Mouse (Mus musculus) neural tube, embryonic 11.5 days (tissue): ENCODE data around the gene Ikzf4. TPM values are rescaled to one million over a fixed set of nuclear protein-coding genes. Genes with fewer than 3 reads are reported as not detected.

Source experiments
- ATAC-seq: fragments of 200-750 bp; cut with Nextera tagmentation; 2 replicates; pipeline ENCODE4 v1.8.0; 2017; ENCODE audit warnings: moderate number of reproducible peaks, mild to moderate bottlenecking, moderate TSS enrichment, moderate library complexity; ENCODE audit not compliant: insufficient read depth, low FRiP score, low TSS enrichment
- DNase-seq: peaks from one replicate; pipeline ENCODE4 v3.0.0-alpha.2; 2015; ENCODE audit warnings: low spot score
- H3K27ac ChIP-seq: fragments of 300-500 bp; sonication (generic); 2 replicates; pipeline ENCODE4 v1.5.1; 2014; ENCODE audit warnings: low read depth, mild to moderate bottlenecking, low read length
- H3K27me3 ChIP-seq: fragments of 300-500 bp; sonication (generic); 2 replicates; pipeline ENCODE4 v1.6.1; 2014; ENCODE audit warnings: mild to moderate bottlenecking, low read length, mixed read lengths; ENCODE audit not compliant: control insufficient read depth, insufficient read depth
- H3K36me3 ChIP-seq: fragments of 300-500 bp; sonication (generic); 2 replicates; pipeline ENCODE4 v1.6.1; 2014; ENCODE audit warnings: mild to moderate bottlenecking, low read length, moderate library complexity, mixed read lengths; ENCODE audit not compliant: control insufficient read depth, insufficient read depth
- H3K4me1 ChIP-seq: fragments of 300-500 bp; sonication (generic); 2 replicates; pipeline ENCODE4 v1.6.1; 2014; ENCODE audit warnings: low read length, mixed read lengths; ENCODE audit not compliant: control insufficient read depth, insufficient read depth
- H3K4me2 ChIP-seq: fragments of 300-500 bp; sonication (generic); 2 replicates; pipeline ENCODE4 v1.6.1; 2014; ENCODE audit warnings: low read depth, mild to moderate bottlenecking, moderate library complexity
- H3K4me3 ChIP-seq: fragments of 300-500 bp; sonication (generic); 2 replicates; pipeline ENCODE4 v1.5.1; 2014; ENCODE audit warnings: low read depth, low read length
- H3K9ac ChIP-seq: fragments of 300-500 bp; sonication (generic); 2 replicates; pipeline ENCODE4 v1.6.1; 2014; ENCODE audit warnings: mild to moderate bottlenecking, low read length
- H3K9me3 ChIP-seq: fragments of 300-500 bp; sonication (generic); 2 replicates; pipeline ENCODE4 v1.6.1; 2016; ENCODE audit warnings: low read length; ENCODE audit not compliant: control insufficient read depth
- WGBS: fragments of 180-500 bp; shearing (Covaris S2); extraction: QIAGEN DNeasy Blood & Tissue Kit; methylation state at CpG from one replicate; pipeline ENCODE4 v1.1.7; 2014; 5-methylcytosine and 5-hydroxymethylcytosine counted together
- polyA plus RNA-seq: library from polyadenylated mRNA; unstranded; fragments of >200 nt; fragmentation: Nextera tagmentation; extraction: Ambion mirVana; gene quantifications from 2 replicates; pipeline ENCODE4 v1.2.1, GENCODE M21; 2014

Ikzf4 gene
- polyA plus RNA-seq, 1 experiment from 2014 or later = 5.1 TPM

DNA sequence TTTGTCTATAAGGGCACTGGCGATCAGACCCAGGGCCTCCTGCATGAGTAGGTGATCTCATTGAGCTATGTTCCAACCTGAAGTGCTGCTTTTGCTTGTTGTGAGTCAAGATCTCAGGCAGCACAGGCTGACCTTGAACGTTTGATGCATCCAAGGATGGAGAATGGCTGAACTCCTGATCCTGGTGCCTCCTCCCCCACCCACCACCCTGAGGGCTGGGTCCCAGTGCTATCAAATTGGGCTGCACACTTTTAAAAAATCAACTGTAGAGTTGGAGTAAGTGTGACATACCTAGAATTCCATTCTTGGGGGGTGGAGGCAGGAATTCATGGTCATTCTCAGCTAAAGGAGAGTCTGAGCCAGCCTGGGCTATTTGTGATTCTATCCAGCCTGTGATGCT lies 39.3 kb downstream of the Ikzf4 start:
- ATAC-seq (no peak), DNase-seq (no peak)
- Histone ChIP-seq H3K9me3 (no peaks in the 10 kb centered on the region), H3K9ac (no peak overlapping the region), H3K36me3 (no peaks in the 10 kb centered on the region), H3K4me2 (no peak overlapping the region), H3K27me3 (no peaks in the 10 kb centered on the region), H3K4me3 (no peak overlapping the region), H3K4me1 (no peaks in the 10 kb centered on the region), H3K27ac (no peak overlapping the region)
- 52% methylated on average over 2 of the region's 2 CpGs for WGBS

DNA sequence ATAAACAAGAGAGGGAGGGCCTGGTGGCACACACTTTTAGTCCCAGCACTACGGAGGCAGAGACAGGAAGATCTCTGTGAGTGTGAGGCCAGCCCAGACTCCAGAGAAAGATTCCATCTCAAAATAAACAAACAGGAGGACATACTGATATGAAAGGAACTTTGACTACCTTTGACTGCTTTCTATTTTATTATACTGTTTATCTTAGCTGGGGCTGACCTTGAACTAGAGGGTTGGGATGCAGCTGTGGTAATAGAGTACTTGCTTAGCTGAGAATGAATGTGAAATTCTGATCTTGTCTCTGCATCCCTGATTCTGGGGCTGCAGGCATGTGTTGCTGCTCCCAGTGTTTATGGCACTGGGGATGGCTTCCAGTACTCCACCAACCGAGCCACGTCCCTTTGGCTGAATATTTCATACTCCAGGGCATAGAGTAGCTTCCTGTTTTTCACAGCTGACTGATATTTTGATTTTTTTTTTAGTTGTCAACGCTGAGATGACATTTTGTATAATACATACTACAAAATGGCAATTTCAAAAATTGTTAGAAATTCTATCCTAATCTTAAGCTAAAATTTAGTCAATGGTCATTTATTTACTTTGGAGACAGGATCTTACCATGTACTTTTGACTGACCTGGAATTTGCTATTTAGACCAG lies 43.2 kb downstream of the Ikzf4 start:
- no peak for ATAC-seq
- Histone ChIP-seq H3K4me3 (no peak overlapping the region), H3K27ac (no peak overlapping the region), H3K27me3 (no peaks in the 10 kb centered on the region), H3K4me1 (no peaks in the 10 kb centered on the region), H3K9ac (no peak overlapping the region), H3K9me3 (no peaks in the 10 kb centered on the region), H3K36me3 (no peaks in the 10 kb centered on the region), H3K4me2 (no peak overlapping the region)
- DNase-seq = no peak
- 88% methylated on average over 4 of the region's 4 CpGs for WGBS

DNA sequence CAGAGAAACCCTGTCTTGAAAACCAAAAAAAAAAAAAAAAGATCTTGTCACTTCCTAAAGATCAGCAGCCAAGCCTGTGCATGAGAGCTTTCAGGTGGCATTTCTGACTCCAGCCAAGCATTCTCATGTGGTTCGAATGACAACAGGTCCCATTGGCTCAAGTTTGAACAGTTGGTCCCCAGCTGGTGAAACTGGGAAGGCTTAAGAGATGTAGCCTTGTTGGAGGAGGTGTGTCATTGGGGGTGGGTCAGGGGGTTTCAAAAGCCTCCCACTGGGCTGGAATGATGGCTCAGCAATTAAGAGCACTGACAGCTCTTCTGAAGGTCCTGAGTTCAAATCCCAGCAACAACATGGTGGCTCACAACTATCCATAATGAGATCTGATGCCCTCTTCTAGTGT lies 44.3 kb downstream of the Ikzf4 start:
- DNase-seq (no peak), ATAC-seq (no peak)
- H3K4me1 ChIP-seq = no peaks in the 10 kb centered on the region
- no peak overlapping the region for H3K4me2 ChIP-seq
- no peaks in the 10 kb centered on the region for H3K36me3 ChIP-seq
- 74% methylated on average over 1 of the region's 1 CpGs for WGBS
- H3K27me3 ChIP-seq = no peaks in the 10 kb centered on the region
- no peak overlapping the region for H3K4me3 ChIP-seq
- no peak overlapping the region for H3K27ac ChIP-seq
- no peaks in the 10 kb centered on the region for H3K9me3 ChIP-seq
- no peak overlapping the region for H3K9ac ChIP-seq

DNA sequence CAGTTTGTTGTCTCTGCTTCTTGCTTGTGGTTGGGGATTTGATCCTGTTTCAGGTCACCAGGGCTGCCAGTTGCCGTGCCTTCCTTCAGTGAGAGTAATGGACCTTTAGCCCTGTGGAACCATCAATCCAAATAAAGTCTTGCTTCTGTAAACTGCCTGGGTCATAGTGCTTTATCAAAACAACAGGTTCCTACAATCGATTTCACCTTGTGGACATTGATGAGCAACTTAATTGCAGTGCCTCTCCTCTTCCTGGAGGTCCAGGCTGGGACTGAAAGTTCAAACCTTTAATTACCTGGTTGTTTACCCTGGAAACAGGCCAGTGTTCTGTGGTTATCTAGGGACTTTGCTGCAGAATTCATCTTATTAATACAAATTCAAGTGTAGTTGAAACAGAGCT lies 47.3 kb downstream of the Ikzf4 start:
- ATAC-seq = no peak
- Histone ChIP-seq H3K27me3 (no peaks in the 10 kb centered on the region), H3K27ac (no peak overlapping the region), H3K4me2 (no peak overlapping the region), H3K9me3 (no peaks in the 10 kb centered on the region), H3K9ac (no peak overlapping the region), H3K4me1 (no peaks in the 10 kb centered on the region), H3K4me3 (no peak overlapping the region), H3K36me3 (no peaks in the 10 kb centered on the region)
- WGBS = 76% methylated on average over 2 of the region's 2 CpGs
- DNase-seq = no peak

DNA sequence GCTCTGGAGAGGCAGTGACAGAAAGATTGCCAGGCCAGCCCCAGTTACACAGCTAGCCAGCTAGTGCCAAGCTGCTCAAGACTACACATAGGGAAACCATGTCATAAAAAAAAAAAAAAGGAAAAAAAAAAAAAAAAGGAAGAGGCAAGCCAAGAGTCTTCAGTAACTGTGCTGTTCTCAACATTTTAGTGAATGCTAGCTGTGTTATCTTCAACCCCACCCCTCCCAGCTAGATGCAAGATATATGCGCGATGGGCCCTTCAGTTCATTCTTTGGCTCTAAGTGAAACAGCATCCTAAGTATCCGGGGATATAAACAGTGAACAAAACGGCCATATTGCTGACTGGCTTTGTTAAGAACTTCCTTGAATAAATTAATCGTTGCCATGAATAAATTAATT lies 53.0 kb downstream of the Ikzf4 start:
- Histone ChIP-seq H3K9ac (no peak overlapping the region), H3K4me2 (no peak overlapping the region), H3K9me3 (no peaks in the 10 kb centered on the region), H3K36me3 (no peaks in the 10 kb centered on the region), H3K27ac (no peak overlapping the region), H3K27me3 (peaks cover 19% of the 10 kb centered on the region), H3K4me3 (no peak overlapping the region), H3K4me1 (no peaks in the 10 kb centered on the region)
- no peak for DNase-seq
- no peak for ATAC-seq
- WGBS = 74% methylated on average over 5 of the region's 5 CpGs

DNA sequence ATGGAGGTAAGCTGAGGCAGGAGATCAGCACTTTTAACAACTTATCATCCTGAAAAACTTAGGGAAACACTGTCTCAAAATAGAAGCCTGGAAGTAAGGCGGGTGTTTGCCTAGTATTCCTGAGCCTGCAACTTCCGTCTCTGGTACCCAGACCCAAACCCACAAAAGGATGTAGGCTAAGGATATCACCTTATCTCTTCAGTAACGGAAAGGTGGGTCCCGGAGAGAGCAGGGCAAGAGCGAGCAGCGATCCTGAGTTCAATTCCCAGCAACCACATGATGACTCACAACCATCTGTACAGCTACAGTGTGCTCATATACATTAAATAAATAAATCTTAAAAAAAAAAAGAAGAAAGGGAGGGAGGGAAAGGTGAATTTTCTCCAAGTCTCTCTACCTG lies 54.4 kb downstream of the Ikzf4 start:
- WGBS = 90% methylated on average over 6 of the region's 6 CpGs
- Histone ChIP-seq H3K9ac (no peak overlapping the region), H3K4me3 (no peak overlapping the region), H3K36me3 (no peaks in the 10 kb centered on the region), H3K27me3 (peaks cover 25% of the 10 kb centered on the region), H3K4me2 (no peak overlapping the region), H3K27ac (no peak overlapping the region), H3K9me3 (no peaks in the 10 kb centered on the region), H3K4me1 (no peaks in the 10 kb centered on the region)
- DNase-seq = no peak
- no peak for ATAC-seq

DNA sequence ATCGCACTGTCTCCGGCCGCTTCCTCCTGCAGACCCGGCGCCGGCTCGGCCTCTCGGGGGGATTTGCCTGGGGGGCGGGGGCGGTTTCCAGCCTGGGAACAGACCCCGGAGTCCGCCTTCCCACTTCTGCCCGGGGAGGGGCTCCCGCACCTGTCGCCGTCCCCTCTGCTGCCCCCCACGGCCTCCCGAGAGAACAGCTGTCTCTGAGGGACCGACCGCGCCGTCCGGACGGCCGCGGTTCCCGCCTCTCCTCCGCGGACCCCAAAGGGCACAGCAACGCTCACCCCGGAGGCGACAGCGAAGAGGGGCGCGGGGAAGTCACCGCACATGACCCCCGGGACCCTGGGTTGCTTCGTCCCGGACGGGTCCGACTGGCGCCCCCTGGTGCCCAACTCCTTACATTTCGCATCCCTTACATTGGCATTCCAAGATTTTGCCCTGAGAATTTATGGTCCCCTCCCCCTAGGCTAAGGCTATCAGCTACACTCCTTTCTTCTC lies 55.5 kb downstream of the Ikzf4 start:
- Histone ChIP-seq H3K4me2 (peak overlapping the region; percentile 97), H3K9ac (peak overlapping the region; percentile 53), H3K27ac (no peak overlapping the region), H3K9me3 (no peaks in the 10 kb centered on the region), H3K36me3 (no peaks in the 10 kb centered on the region), H3K4me3 (peak overlapping the region; percentile 63), H3K4me1 (no peaks in the 10 kb centered on the region), H3K27me3 (peaks cover 26% of the 10 kb centered on the region)
- under 1% methylated on average over 33 of the region's 43 CpGs for WGBS
- ATAC-seq (peak; percentile 66), DNase-seq (peak; percentile 81)

DNA sequence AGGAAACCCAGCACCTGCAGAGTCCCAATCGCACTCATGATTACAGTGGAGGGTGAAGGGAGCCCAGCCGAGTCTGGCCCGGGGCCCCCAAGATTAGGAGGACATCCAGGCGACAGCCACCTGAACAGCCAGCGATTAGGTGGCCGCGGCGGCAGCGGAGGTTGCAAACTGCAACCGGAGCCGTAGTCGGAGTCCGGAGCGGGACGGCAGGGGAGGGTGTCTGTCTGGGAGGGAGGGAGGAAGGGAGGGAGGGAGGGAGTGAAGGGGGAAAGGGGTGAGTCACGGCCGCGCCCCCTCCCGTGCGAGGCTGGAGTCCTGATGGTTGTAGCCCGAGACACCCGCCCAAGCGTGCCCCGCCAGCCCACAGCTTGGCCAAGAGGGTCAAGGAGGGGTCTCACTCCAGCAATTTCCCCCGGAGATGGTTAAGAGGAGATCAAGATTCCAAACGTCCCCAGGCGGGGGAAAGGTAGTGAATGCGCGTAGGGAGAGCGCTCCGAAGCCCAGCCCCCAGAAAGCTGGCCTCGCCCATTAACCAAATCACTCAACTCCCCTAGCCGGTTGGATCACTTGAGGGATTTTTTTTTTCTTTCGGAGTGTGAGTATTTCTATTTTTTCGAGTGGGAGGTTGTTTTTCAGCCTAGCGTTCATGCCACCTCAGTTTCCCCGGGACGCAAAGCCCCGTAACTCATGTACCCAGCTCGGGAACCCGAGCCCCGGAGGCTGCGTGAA lies 56.2 kb downstream of the Ikzf4 start, which contains the start of gene Erbb3:
Gene Erbb3 (minus strand): TSS at position 189 of the 729 bp plus-strand sequence.
- Histone ChIP-seq H3K4me2 (peak within 1 kb of the TSS; percentile 97), H3K27ac (no peak within 1 kb of the TSS), H3K9ac (peak within 1 kb of the TSS; percentile 53), H3K36me3 (no peaks in the 10 kb centered on the region), H3K4me3 (peak within 1 kb of the TSS; percentile 63), H3K27me3 (peaks cover 26% of the 10 kb centered on the region), H3K4me1 (no peaks in the 10 kb centered on the region), H3K9me3 (no peaks in the 10 kb centered on the region)
- peak; percentile 35 for ATAC-seq
- DNase-seq = peak; percentile 64
- WGBS = 0% methylated on average over 43 of the region's 43 CpGs
